Mouse (Mus musculus) E14TG2a.4 (cell line): ENCODE results near the gene Nwd1.
A peak's percentile ranks its signal among the peaks of the same experiment; 100 is the strongest.
"Not testable (repeated sequence)": the region's sequence is repeated elsewhere in the genome, so short reads cannot be mapped to it uniquely, and the experiment has no call there.

ENCODE experiments used
- H3K27me3 ChIP-seq: 2 replicates; pipeline ENCODE4 v1.6.1; 2014; ENCODE audit warnings: low read length, control low read depth; ENCODE audit not compliant: insufficient read depth
- H3K36me3 ChIP-seq: 2 replicates; pipeline ENCODE4 v1.6.1; 2014; ENCODE audit warnings: low read length, control low read depth; ENCODE audit not compliant: insufficient read depth
- H3K4me1 ChIP-seq: replicated peaks from 2 replicates; pipeline ENCODE4 v1.6.1; 2014; ENCODE audit warnings: low read depth, low read length, control low read depth
- H3K4me3 ChIP-seq: replicated peaks from 2 replicates; pipeline ENCODE4 v1.5.1; 2014; ENCODE audit warnings: mild to moderate bottlenecking, low read length
- H3K9me3 ChIP-seq: 2 replicates; pipeline ENCODE4 v1.6.1; 2014; ENCODE audit warnings: low read length, control low read depth
- CTCF ChIP-seq: conservative IDR thresholded peaks from 2 replicates; pipeline ENCODE4 v1.5.1; 2014; ENCODE audit warnings: low read length
- NANOG ChIP-seq: IDR thresholded peaks from 2 replicates; pipeline ENCODE4 v1.6.1; 2014; ENCODE audit warnings: borderline replicate concordance, low read length, mixed read lengths
- POU5F1 ChIP-seq: IDR thresholded peaks from 2 replicates; pipeline ENCODE4 v1.6.1; 2014; ENCODE audit warnings: low read length, borderline replicate concordance

Nwd1 gene

DNA sequence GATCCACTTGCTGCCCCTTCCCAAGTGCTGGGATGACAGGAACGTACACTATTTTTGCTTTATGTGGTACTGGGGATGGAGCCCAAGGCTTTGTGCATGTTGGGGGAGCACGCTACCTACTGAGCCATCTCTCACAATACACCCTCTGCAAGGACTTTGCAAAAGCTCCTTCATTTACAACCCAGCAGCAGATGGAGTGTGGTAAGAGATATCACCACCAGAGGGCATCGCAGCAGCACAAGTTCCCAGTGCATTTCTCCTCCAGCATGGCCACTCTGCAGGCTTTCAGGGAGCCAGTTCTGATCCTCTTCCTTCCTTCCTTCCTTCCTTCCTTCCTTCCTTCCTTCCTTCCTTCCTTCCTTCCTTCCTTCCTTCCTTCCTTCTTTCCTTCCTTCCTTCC is 33.6 kb downstream of the Nwd1 start:
- no peaks in the 10 kb centered on the region for H3K9me3 ChIP-seq
- TF ChIP-seq POU5F1 (no peak), CTCF (peak; percentile 68)
- peak overlapping the region; percentile 45; the same call in 1 of the 2 replicates for H3K4me3 ChIP-seq
- 0 out of 2 replicates have a peak, but pooled peaks cover 3% of the 10 kb centered on the region for H3K27me3 ChIP-seq
- no peaks in the 10 kb centered on the region for H3K36me3 ChIP-seq
- H3K4me1 ChIP-seq = peaks cover 65% of the 10 kb centered on the region

DNA sequence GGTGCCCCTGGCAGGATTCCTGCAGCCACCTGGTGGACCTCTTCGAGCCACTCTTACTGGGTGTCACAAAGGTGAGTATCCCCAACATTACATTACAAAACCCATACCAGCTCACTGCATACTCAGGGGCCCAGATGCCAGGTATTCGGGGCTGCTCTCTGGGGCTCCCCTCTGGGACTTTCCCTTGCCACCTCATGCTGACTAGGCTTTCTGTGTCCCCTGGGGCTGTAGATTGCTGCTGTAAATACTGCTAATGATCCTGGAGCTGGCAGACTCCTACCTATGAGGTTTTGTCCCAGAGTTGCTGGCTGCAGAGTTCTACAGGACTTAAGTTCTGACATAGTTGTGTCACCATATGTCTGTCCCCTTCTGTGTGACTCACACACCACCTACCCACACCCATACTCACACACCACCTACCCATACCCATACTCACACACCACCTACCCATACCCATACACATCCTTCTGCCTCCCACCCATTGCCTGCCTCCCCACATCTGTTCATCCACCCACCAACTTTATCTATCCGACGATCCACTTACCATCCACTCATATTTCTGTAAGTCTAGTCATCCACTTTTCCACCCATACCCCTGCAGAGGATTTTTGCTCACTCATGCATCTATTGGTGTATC is 35.7 kb downstream of the Nwd1 start:
- Histone ChIP-seq H3K4me3 (no peak overlapping the region), H3K9me3 (no peaks in the 10 kb centered on the region)
- TF ChIP-seq POU5F1 (no peak), CTCF (no peak), NANOG (no peak)

GRCm38 (mm10) chr8:72683010-72683521 is 36.6 kb downstream of the Nwd1 start:
- H3K36me3 ChIP-seq = no peaks in the 10 kb centered on the region
- peaks cover 40% of the 10 kb centered on the region for H3K4me1 ChIP-seq
- no peaks in the 10 kb centered on the region for H3K9me3 ChIP-seq
- H3K27me3 ChIP-seq = peaks cover 7% of the 10 kb centered on the region; the same call in 1 of the 2 replicates
- TF ChIP-seq CTCF = no peak
- no peak for TF ChIP-seq POU5F1
- TF ChIP-seq NANOG = no peak
- no peak overlapping the region for H3K4me3 ChIP-seq

More for the DNA sequence above, 35.7 kb downstream of the Nwd1 start:
- Histone ChIP-seq H3K27me3 (peaks cover 7% of the 10 kb centered on the region; the same call in 1 of the 2 replicates), H3K4me1 (peaks cover 49% of the 10 kb centered on the region), H3K36me3 (no peaks in the 10 kb centered on the region)

DNA sequence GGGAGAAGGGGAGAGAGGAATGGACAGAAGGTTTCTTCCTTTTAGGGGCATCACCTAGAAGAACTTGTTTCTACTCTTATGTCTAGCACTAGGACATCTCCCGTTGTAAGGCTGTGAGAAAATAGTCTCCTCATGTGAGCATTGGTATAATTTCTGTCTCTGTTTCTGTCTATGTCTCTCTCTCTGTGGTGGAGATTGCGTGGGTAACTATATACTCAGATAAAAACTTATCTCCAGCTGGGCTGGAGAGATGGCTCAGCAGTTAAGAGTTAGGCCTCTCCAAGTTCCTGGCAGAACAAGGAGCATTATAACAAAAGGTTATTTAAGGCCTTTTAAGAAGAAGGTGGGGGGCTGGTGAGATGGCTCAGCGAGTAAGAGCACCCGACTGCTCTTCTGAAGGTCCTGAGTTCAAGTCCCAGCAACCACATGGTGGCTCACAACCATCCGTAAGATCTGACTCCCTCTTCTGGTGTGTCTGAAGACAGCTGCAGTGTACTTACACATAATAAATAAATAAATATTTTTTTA is 37.1 kb downstream of the Nwd1 start:
- H3K9me3 ChIP-seq, H3K27me3 ChIP-seq, H3K36me3 ChIP-seq, H3K4me3 ChIP-seq: not testable (repeated sequence)
- peaks cover 35% of the 10 kb centered on the region for H3K4me1 ChIP-seq

- H3K27me3 ChIP-seq = 0 out of 2 replicates have a peak, but pooled peaks cover 5% of the 10 kb centered on the region
- TF ChIP-seq POU5F1 (no peak), NANOG (no peak), CTCF (no peak)
Measured at GRCm38 (mm10) chr8:72698349-72698926, 51.9 kb downstream of the Nwd1 start.

DNA sequence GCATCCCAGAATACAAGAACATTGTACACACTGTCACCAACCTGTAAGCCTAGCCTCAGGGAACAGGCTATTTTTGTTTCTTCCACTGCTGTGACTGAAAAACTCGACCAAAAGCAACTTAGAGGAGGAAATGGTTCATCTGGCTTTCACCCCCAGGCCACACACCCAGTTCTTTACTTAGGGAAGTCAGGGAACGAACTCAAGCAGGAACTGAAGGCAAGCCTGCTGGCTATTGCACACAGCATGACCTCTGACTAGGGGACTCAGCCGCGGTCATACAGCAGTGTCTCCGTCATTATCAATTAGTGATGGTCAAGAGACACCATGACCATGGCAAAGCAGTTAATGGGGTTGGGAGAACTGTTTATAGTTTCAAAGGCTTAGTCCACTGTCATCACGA is 66.1 kb downstream of the Nwd1 start:
- Histone ChIP-seq H3K4me3 (no peak overlapping the region), H3K4me1 (no peaks in the 10 kb centered on the region), H3K36me3 (no peaks in the 10 kb centered on the region), H3K9me3 (no peaks in the 10 kb centered on the region), H3K27me3 (peaks cover 7% of the 10 kb centered on the region; the same call in 1 of the 2 replicates)
- TF ChIP-seq POU5F1 = no peak
- TF ChIP-seq CTCF = no peak
- TF ChIP-seq NANOG = no peak

More at GRCm38 (mm10) chr8:72698349-72698926, 51.9 kb downstream of the Nwd1 start:
- Histone ChIP-seq H3K9me3 (no peaks in the 10 kb centered on the region), H3K4me3 (no peak overlapping the region), H3K4me1 (no peaks in the 10 kb centered on the region), H3K36me3 (no peaks in the 10 kb centered on the region)

DNA sequence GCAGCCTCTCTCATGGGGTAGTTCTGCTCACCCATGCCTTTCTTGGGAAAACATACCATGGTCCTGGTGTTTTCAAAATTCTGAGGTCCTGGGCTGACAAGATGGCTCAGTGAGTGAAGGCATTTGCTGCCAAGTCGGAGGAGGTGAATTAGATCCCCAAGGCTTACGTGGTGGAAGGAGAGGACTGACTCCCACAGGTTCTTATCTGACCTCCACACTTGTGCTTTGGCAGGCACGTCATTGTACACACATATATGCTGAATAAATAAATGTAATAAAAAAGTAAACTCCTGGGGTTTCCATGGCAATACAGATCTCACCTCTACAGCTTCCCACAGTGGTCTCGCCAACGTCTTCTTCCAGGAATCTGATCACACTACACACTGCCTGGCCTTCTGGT is 70.1 kb downstream of the Nwd1 start:
- TF ChIP-seq CTCF (no peak), POU5F1 (no peak), NANOG (no peak)
- Histone ChIP-seq H3K36me3 (no peaks in the 10 kb centered on the region), H3K9me3 (no peaks in the 10 kb centered on the region), H3K4me1 (no peaks in the 10 kb centered on the region), H3K4me3 (no peak overlapping the region), H3K27me3 (peaks cover 10% of the 10 kb centered on the region; the same call in 1 of the 2 replicates)

- Histone ChIP-seq H3K36me3 (peaks cover 17% of the 10 kb centered on the region), H3K4me1 (peaks cover 11% of the 10 kb centered on the region), H3K4me3 (no peak overlapping the region), H3K27me3 (peaks cover 15% of the 10 kb centered on the region), H3K9me3 (no peaks in the 10 kb centered on the region)
- TF ChIP-seq CTCF (no peak), POU5F1 (no peak), NANOG (no peak)
Measured at GRCm38 (mm10) chr8:72720541-72720940, 74.0 kb downstream of the Nwd1 start.
